Mouse (Mus musculus) MEL (cell line): ENCODE measurements around the gene Sumf1. TPM values are rescaled to one million over a fixed set of nuclear protein-coding genes. Genes with fewer than 3 reads are reported as not detected.

Source experiments
- DNase-seq: peaks from one replicate; pipeline ENCODE4 v3.0.0; 2011; ENCODE audit warnings: low read depth, low spot score
- H3K27ac ChIP-seq: 2 replicates; pipeline ENCODE4 v1.5.1; 2012; ENCODE audit warnings: low read depth, mild to moderate bottlenecking, control low read depth, low read length, moderate library complexity; ENCODE audit not compliant: control insufficient read depth
- H3K27me3 ChIP-seq, 2 experiments: fragments of 150-350 bp in 1 of 2; sonication (generic) in 1 of 2; 2 replicates each; pipeline ENCODE4 v1.6.1; 2012; ENCODE audit warnings: low read length in 2 of 2, mild to moderate bottlenecking in 2 of 2, improper control_type of control experiment in 1 of 2, moderate library complexity in 1 of 2; ENCODE audit not compliant: insufficient read depth in 2 of 2, control insufficient read depth in 1 of 2
- H3K36me3 ChIP-seq, 2 experiments: 2 replicates each; pipeline ENCODE4 v1.6.1; 2012 to 2014; ENCODE audit warnings: low read length in 2 of 2, improper control_type of control experiment in 1 of 2, inconsistent platforms in 1 of 2, mild to moderate bottlenecking in 1 of 2; ENCODE audit not compliant: insufficient read depth in 2 of 2, control insufficient read depth in 1 of 2
- H3K4me1 ChIP-seq, 2 experiments: fragments of 150-350 bp in 1 of 2; sonication (generic) in 1 of 2; 2 replicates each; pipeline ENCODE4 v1.6.1; 2012; ENCODE audit warnings: low read length in 2 of 2, improper control_type of control experiment in 1 of 2, mild to moderate bottlenecking in 1 of 2; ENCODE audit not compliant: insufficient read depth in 2 of 2, control insufficient read depth in 1 of 2
- H3K4me3 ChIP-seq, 2 experiments: fragments of 150-350 bp in 1 of 2; sonication (generic) in 1 of 2; 2 replicates each; pipeline ENCODE4 v1.5.1; 2012; ENCODE audit warnings: low read depth in 2 of 2, low read length in 2 of 2, mild to moderate bottlenecking in 2 of 2, moderate library complexity in 2 of 2, control low read depth in 1 of 2, improper control_type of control experiment in 1 of 2; ENCODE audit not compliant: control insufficient read depth in 1 of 2, insufficient read depth in 1 of 2
- H3K79me2 ChIP-seq: 2 replicates; pipeline ENCODE4 v1.6.1; 2012; ENCODE audit warnings: mild to moderate bottlenecking, low read length, moderate library complexity; ENCODE audit not compliant: control insufficient read depth, poor library complexity, insufficient read depth
- H3K9ac ChIP-seq: 2 replicates; pipeline ENCODE4 v1.6.1; 2012; ENCODE audit warnings: low read depth, mild to moderate bottlenecking, control low read depth, low read length, moderate library complexity; ENCODE audit not compliant: control insufficient read depth, poor library complexity, severe bottlenecking
- H3K9me3 ChIP-seq: fragments of 150-350 bp; sonication (generic); replicated peaks from 2 replicates; pipeline ENCODE4 v1.6.1; 2012; ENCODE audit warnings: mild to moderate bottlenecking, low read length, improper control_type of control experiment, moderate library complexity; ENCODE audit not compliant: insufficient read depth
- BHLHE40 ChIP-seq: IDR thresholded peaks from 2 replicates; pipeline ENCODE4 v1.6.1; 2012; ENCODE audit warnings: low read depth, mild to moderate bottlenecking, inconsistent platforms, low read length, improper control_type of control experiment, borderline replicate concordance
- CHD1 ChIP-seq: IDR thresholded peaks from 2 replicates; pipeline ENCODE4 v1.6.1; 2012; ENCODE audit warnings: low read depth, mild to moderate bottlenecking, inconsistent platforms, low read length, improper control_type of control experiment
- CHD2 ChIP-seq: IDR thresholded peaks from 2 replicates; pipeline ENCODE4 v1.6.1; 2011; ENCODE audit warnings: low read length, improper control_type of control experiment
- CTCF ChIP-seq, 3 experiments: IDR thresholded peaks in 2 of 3; conservative IDR thresholded peaks in 1 of 3; 2 replicates each; pipeline ENCODE4 v1.5.1; 2011 to 2012; ENCODE audit warnings: low read length in 3 of 3, low read depth in 2 of 3, mild to moderate bottlenecking in 2 of 3, improper control_type of control experiment in 1 of 3, inconsistent platforms in 1 of 3, mixed read lengths in 1 of 3, moderate library complexity in 1 of 3; ENCODE audit not compliant: control insufficient read depth in 1 of 3, insufficient read depth in 1 of 3, poor library complexity in 1 of 3, severe bottlenecking in 1 of 3
- E2F4 ChIP-seq: IDR thresholded peaks from 2 replicates; pipeline ENCODE4 v1.6.1; 2011; ENCODE audit warnings: low read depth, low read length, improper control_type of control experiment, borderline replicate concordance
- GABPA ChIP-seq: IDR thresholded peaks from 2 replicates; pipeline ENCODE4 v1.6.1; 2012; ENCODE audit warnings: low read depth, mild to moderate bottlenecking, inconsistent platforms, low read length, improper control_type of control experiment, moderate library complexity
- JUND ChIP-seq: IDR thresholded peaks from 2 replicates; pipeline ENCODE4 v1.6.1; 2011; ENCODE audit warnings: low read depth, mild to moderate bottlenecking, improper control_type of control experiment, low read length
- MAFK ChIP-seq: IDR thresholded peaks from 2 replicates; pipeline ENCODE4 v1.6.1; 2011; ENCODE audit warnings: low read depth, mild to moderate bottlenecking, low read length, improper control_type of control experiment, borderline replicate concordance
- MEF2A ChIP-seq: IDR thresholded peaks from 2 replicates; pipeline ENCODE4 v1.6.1; 2014; ENCODE audit warnings: low read depth, mild to moderate bottlenecking, inconsistent platforms, low read length, improper control_type of control experiment; ENCODE audit not compliant: poor library complexity, insufficient replicate concordance, severe bottlenecking; ENCODE audit errors: extremely low read depth
- POLR2A ChIP-seq, 2 experiments: IDR thresholded peaks; 2 replicates each; pipeline ENCODE4 v1.6.1; 2011 to 2012; ENCODE audit warnings: low read length in 2 of 2, mild to moderate bottlenecking in 2 of 2, control low read depth in 1 of 2, improper control_type of control experiment in 1 of 2, low read depth in 1 of 2, moderate library complexity in 1 of 2; ENCODE audit not compliant: control insufficient read depth in 1 of 2, insufficient read depth in 1 of 2, poor library complexity in 1 of 2
- POLR2AphosphoS2 ChIP-seq: IDR thresholded peaks from 2 replicates; pipeline ENCODE4 v1.6.1; 2011; ENCODE audit warnings: low read length, improper control_type of control experiment
- POLR2AphosphoS5 ChIP-seq: IDR thresholded peaks from 2 replicates; pipeline ENCODE4 v1.6.1; 2012; ENCODE audit warnings: low read depth, borderline replicate concordance, mild to moderate bottlenecking, inconsistent platforms, low read length, moderate library complexity, mixed read lengths
- RCOR1 ChIP-seq: IDR thresholded peaks from 2 replicates; pipeline ENCODE4 v1.6.1; 2012; ENCODE audit warnings: low read depth, mild to moderate bottlenecking, inconsistent platforms, low read length, improper control_type of control experiment
- SIN3A ChIP-seq: IDR thresholded peaks from 2 replicates; pipeline ENCODE4 v1.6.1; 2012; ENCODE audit warnings: low read length, improper control_type of control experiment, inconsistent platforms
- SMC3 ChIP-seq: IDR thresholded peaks from 2 replicates; pipeline ENCODE4 v1.6.1; 2011; ENCODE audit warnings: low read depth, low read length, improper control_type of control experiment
- USF1 ChIP-seq: IDR thresholded peaks from 2 replicates; pipeline ENCODE4 v1.6.1; 2014; ENCODE audit warnings: low read depth, mild to moderate bottlenecking, inconsistent platforms, low read length, improper control_type of control experiment, moderate library complexity
- ZKSCAN1 ChIP-seq: IDR thresholded peaks from 2 replicates; pipeline ENCODE4 v1.6.1; 2012; ENCODE audit warnings: low read depth, mild to moderate bottlenecking, inconsistent platforms, low read length, improper control_type of control experiment, moderate library complexity
- ZMIZ1 ChIP-seq: IDR thresholded peaks from 2 replicates; pipeline ENCODE4 v1.6.1; 2012; ENCODE audit warnings: low read depth, mild to moderate bottlenecking, inconsistent platforms, low read length, improper control_type of control experiment, moderate library complexity
- ZNF384 ChIP-seq: IDR thresholded peaks from 2 replicates; pipeline ENCODE4 v1.6.1; 2012; ENCODE audit warnings: low read depth, mild to moderate bottlenecking, inconsistent platforms, low read length, improper control_type of control experiment
- polyA plus RNA-seq, 2 experiments: library from polyadenylated mRNA; stranded (reverse) in 1 of 2; unstranded in 1 of 2; fragments of >175 nt in 1 of 2; fragments of >200 nt in 1 of 2; gene quantifications; 2 replicates each; pipeline versions ENCODE4 v1.2.1 to v1.2.4; 2012; ENCODE audit warnings: low replicate concordance in 2 of 2, low read depth in 1 of 2; ENCODE audit not compliant: insufficient read length in 2 of 2, insufficient read depth in 1 of 2, missing spikeins in 1 of 2
- total RNA-seq: library from RNA; depleted of rRNA; stranded (reverse); fragments of 300-350 nt; gene quantifications from 2 replicates; pipeline ENCODE4 v1.2.3, GENCODE M21; 2012

Sumf1 gene
- total and polyA plus RNA-seq, 3 experiments: 9.4 to 11.2 TPM; not detected in 1

DNA sequence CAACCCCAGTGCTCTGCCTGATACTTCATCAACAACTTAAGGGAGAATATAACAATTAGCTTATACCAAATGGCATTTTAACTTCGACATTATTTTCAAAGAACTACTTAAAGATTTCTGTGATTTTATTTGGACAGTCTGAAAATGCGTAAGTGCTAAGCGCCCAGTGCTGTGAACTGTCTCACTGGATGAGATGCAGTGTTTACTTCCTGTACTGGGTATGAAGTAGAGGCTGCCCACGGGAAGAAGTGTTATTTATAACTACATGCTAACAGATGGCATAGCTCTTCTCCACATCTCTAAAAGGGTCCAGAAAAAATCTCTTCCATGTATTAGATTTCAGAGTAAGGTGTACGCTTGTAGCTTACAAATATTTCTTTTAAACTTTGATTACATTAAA is 54.7 kb downstream of the Sumf1 start:
- no peaks in the 10 kb centered on the region for H3K27me3 ChIP-seq
- H3K9me3 ChIP-seq: no peaks in the 10 kb centered on the region
- no peak for TF ChIP-seq JUND
- TF ChIP-seq MEF2A: no peak
- no peak for TF ChIP-seq RCOR1
- no peak for TF ChIP-seq SMC3
- TF ChIP-seq POLR2AphosphoS5: no peak
- no peak for TF ChIP-seq SIN3A
- TF ChIP-seq BHLHE40: no peak
- TF ChIP-seq ZNF384: no peak
- no peak for TF ChIP-seq USF1
- TF ChIP-seq E2F4: no peak
- DNase-seq: no peak
- no peaks in the 10 kb centered on the region for H3K36me3 ChIP-seq
- no peak overlapping the region for H3K27ac ChIP-seq
- H3K4me1 ChIP-seq: no peaks in the 10 kb centered on the region
- H3K79me2 ChIP-seq: no peaks in the 10 kb centered on the region
- H3K9ac ChIP-seq: no peak overlapping the region
- no peak overlapping the region for H3K4me3 ChIP-seq

DNA sequence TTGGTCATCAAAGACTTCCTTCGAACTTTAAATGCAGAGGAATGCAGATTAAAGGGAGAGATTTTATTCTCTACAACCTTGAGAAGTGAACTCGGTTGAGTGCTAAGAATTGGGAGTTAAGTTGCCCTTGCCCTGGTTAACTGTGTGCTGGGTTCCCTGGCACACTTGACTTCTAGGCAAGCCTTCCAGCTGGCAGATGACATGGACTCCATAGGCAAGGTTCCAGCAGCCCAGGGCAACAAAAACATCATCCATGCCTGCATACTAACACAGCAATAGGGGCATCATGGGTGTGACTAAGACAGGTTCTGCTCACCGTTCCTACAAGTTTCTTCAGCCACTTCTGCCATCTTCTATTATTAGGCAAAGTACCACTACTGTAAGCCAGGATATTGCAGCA is 58.8 kb downstream of the Sumf1 start:
- no peak for TF ChIP-seq GABPA
- TF ChIP-seq USF1: no peak
- no peak for TF ChIP-seq MAFK
- TF ChIP-seq BHLHE40: no peak
- TF ChIP-seq ZMIZ1: no peak
- TF ChIP-seq POLR2A (IDR thresholded peaks at IDR 0.05; ENCODE audit: control insufficient read depth in 1 of 2, insufficient read depth in 1 of 2, low read depth in 1 of 2, low read length in 2 of 2, poor library complexity in 1 of 2): no peak
- no peak for TF ChIP-seq POLR2AphosphoS5
- TF ChIP-seq ZKSCAN1: no peak
- no peak for TF ChIP-seq CTCF (IDR thresholded peaks at IDR 0.05 in 2 of 3, conservative IDR thresholded peaks at IDR 0.05 in 1 of 3; ENCODE audit: control insufficient read depth in 1 of 3, insufficient read depth in 1 of 3, low read depth in 2 of 3, low read length in 3 of 3, poor library complexity in 1 of 3, severe bottlenecking in 1 of 3)
- no peak for TF ChIP-seq CHD1
- no peak for TF ChIP-seq POLR2AphosphoS2
- no peak for TF ChIP-seq SIN3A
- no peak for TF ChIP-seq CHD2

More for the DNA sequence above, 58.8 kb downstream of the Sumf1 start:
- no peak overlapping the region for H3K27ac ChIP-seq
- H3K9me3 ChIP-seq: no peaks in the 10 kb centered on the region
- H3K36me3 ChIP-seq: no peaks in the 10 kb centered on the region
- no peak overlapping the region for H3K4me3 ChIP-seq
- no peaks in the 10 kb centered on the region for H3K4me1 ChIP-seq
- no peaks in the 10 kb centered on the region for H3K27me3 ChIP-seq
- no peak for DNase-seq
- H3K9ac ChIP-seq: no peak overlapping the region
- H3K79me2 ChIP-seq: no peaks in the 10 kb centered on the region
